Mouse (Mus musculus) intestine, embryonic 15.5 days (tissue): ENCODE measurements around the gene Prdm16. TPM values are rescaled to one million over a fixed set of nuclear protein-coding genes. Genes with fewer than 3 reads are reported as not detected.

Source experiments
- ATAC-seq: fragments of 200-750 bp; cut with Nextera tagmentation; 2 replicates; pipeline ENCODE4 v1.8.0; 2017; ENCODE audit warnings: moderate TSS enrichment, moderate library complexity
- H3K27ac ChIP-seq: fragments of 300-500 bp; sonication (generic); 2 replicates; pipeline ENCODE4 v1.5.1; 2015; ENCODE audit warnings: mild to moderate bottlenecking, inconsistent platforms
- H3K27me3 ChIP-seq: fragments of 300-500 bp; sonication (generic); replicated peaks from 2 replicates; pipeline ENCODE4 v1.6.1; 2015; ENCODE audit warnings: inconsistent platforms
- H3K36me3 ChIP-seq: fragments of 300-500 bp; sonication (generic); 2 replicates; pipeline ENCODE4 v1.6.1; 2015; ENCODE audit warnings: inconsistent platforms
- H3K4me1 ChIP-seq: fragments of 300-500 bp; sonication (generic); replicated peaks from 2 replicates; pipeline ENCODE4 v1.6.1; 2015; ENCODE audit warnings: inconsistent platforms
- H3K4me2 ChIP-seq: fragments of 300-500 bp; sonication (generic); replicated peaks from 2 replicates; pipeline ENCODE4 v1.6.1; 2015; ENCODE audit warnings: mild to moderate bottlenecking, inconsistent platforms
- H3K4me3 ChIP-seq: fragments of 300-500 bp; sonication (generic); replicated peaks from 2 replicates; pipeline ENCODE4 v1.5.1; 2015; ENCODE audit warnings: inconsistent platforms
- H3K9ac ChIP-seq: fragments of 300-500 bp; sonication (generic); 2 replicates; pipeline ENCODE4 v1.6.1; 2015; ENCODE audit warnings: inconsistent platforms
- H3K9me3 ChIP-seq: fragments of 300-500 bp; sonication (generic); 2 replicates; pipeline ENCODE4 v1.6.1; 2016; ENCODE audit warnings: inconsistent platforms
- WGBS: fragments of 180-500 bp; shearing (Covaris S2); methylation state at CpG from one replicate; pipeline ENCODE4 v1.1.7; 2015; 5-methylcytosine and 5-hydroxymethylcytosine counted together
- polyA plus RNA-seq: library from polyadenylated mRNA; unstranded; fragments of >200 nt; fragmentation: Nextera tagmentation; extraction: Ambion mirVana; gene quantifications from 2 replicates; pipeline ENCODE4 v1.2.1, GENCODE M21; 2015

The Prdm16 gene
- polyA plus RNA-seq, 1 experiment from 2014 or later, result 16.4 TPM

DNA sequence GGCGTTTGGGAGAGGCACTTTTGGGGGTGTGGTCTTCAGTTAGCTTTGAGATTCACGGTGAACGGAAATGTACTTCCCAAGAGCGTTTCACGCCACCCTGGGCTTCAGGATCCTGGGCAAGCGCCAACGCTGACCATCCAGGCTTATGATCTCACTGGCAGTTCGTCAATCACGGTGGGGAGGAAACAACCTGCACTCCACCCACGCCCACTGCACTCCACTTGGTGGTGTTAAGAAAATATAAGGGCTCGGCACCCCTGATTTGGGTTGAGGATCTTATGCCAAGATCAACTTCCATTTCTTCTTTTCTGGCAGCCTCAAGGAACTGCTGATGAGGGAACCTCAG, 323.1 kb downstream of the Prdm16 start:
- Histone ChIP-seq H3K4me1 (no peaks in the 10 kb centered on the region), H3K27ac (no peak overlapping the region), H3K4me3 (no peak overlapping the region), H3K9ac (no peak overlapping the region), H3K27me3 (no peaks in the 10 kb centered on the region), H3K4me2 (no peak overlapping the region), H3K9me3 (no peaks in the 10 kb centered on the region), H3K36me3 (no peaks in the 10 kb centered on the region)
- ATAC-seq, result no peak
- 76% methylated on average over 11 of the region's 11 CpGs for WGBS

DNA sequence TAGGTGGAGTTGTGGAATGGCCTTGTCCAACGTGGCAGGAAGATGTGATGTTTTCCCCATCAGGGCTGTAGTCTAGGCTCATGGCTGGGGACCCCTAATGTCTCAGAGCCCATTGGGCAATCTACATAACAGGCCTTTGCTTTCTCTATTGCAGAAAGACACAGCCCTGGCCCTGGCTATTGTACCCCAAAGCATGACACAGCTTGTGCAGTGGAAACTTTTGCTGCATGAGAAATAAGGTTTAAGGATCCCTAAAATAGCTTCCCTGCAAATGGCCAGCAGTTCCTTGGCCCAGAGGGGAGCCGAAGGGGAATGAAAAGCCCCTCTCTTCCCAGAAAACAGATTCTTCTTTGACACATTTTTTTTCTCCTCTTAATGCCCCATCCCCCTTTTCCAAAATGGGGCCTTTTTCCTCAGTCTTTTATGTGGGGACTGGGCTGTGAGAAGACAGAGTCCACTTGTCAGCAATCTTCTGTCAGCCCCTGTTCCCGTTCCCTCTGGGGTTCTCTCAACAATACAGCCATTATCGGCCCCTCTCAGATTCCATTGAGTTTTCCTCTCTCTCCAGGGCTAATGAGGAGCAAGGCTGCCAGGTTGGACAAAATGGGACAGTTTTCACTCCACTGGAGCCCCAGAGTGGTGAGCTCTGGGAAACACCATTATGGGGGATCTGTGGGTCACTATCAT, 323.6 kb downstream of the Prdm16 start:
- no peaks in the 10 kb centered on the region for H3K9me3 ChIP-seq
- no peak overlapping the region for H3K9ac ChIP-seq
- no peak overlapping the region for H3K27ac ChIP-seq
- 59% methylated on average over 4 of the region's 4 CpGs for WGBS
- H3K4me2 ChIP-seq, result no peak overlapping the region
- no peak for ATAC-seq
- H3K4me1 ChIP-seq, result no peaks in the 10 kb centered on the region
- no peaks in the 10 kb centered on the region for H3K27me3 ChIP-seq
- H3K4me3 ChIP-seq, result no peak overlapping the region
- H3K36me3 ChIP-seq, result no peaks in the 10 kb centered on the region

DNA sequence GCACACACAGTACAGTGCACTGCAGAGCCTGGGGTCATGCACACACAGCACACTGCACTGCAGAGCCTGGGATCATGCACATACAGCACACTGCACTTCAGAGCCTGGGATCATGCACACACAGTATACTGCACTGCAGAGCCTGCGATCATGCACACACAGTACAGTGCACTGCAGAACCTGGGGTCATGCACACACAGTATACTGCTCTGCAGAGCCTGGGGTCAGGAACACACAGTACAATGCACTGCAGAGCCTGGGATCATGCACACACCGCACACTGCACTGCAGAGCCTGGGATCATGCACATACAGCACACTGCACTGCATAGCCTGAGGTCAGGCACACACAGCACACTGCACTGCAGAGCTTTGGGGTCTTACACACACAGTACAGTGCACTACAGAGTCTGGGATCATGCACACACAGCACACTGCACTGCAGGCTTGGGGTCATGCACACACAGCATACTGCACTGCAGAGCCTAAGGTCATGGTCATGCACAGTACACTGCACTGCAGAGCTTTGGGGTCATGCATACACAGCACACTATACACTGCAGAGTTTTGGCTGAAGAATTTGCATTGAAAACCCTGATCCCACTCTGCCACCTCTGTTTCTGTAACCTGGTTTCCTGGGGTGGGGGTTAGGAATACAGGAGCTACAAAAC, 324.4 kb downstream of the Prdm16 start:
- Histone ChIP-seq H3K36me3 (no peaks in the 10 kb centered on the region), H3K4me1 (no peaks in the 10 kb centered on the region), H3K4me2 (no peak overlapping the region), H3K27ac (no peak overlapping the region), H3K27me3 (no peaks in the 10 kb centered on the region), H3K9ac (no peak overlapping the region), H3K4me3 (no peak overlapping the region), H3K9me3 (no peaks in the 10 kb centered on the region)
- ATAC-seq, result no peak
- WGBS, result 89% methylated on average over 2 of the region's 2 CpGs

DNA sequence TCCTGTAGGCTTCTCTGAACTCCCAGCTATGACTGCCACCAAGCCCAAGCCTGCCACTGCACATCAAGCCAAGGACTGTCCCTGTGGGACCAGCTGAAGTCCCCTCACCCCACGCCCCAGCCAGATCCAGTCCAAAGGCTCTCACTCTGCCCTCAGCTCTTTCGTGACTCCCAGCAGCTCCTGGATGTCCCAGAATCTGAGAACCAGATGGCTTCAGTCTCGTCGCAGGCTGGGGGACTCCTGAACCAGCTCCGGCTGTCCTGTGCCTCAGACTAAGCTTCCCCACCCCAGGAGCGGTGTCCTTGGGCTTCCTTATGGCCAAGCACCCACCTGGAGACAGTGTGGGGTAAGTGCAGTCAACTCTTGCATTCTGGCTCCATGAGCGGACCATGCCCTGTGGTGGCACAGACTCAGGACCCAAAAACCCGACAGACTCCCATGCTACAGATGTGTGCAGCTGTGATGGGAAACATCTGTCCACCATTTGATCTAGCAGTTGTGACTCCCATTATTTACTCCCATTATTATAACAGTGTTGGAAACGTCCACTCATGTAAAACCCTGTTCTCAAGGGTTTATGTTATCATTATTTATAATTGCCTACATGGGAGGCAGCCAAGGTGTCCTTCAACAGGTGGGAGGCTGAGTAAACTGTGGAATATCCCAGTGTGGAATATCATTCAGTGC, 326.0 kb downstream of the Prdm16 start:
- Histone ChIP-seq H3K9ac (no peak overlapping the region), H3K4me1 (no peaks in the 10 kb centered on the region), H3K4me3 (no peak overlapping the region), H3K9me3 (no peaks in the 10 kb centered on the region), H3K27ac (no peak overlapping the region), H3K4me2 (no peak overlapping the region), H3K27me3 (no peaks in the 10 kb centered on the region), H3K36me3 (no peaks in the 10 kb centered on the region)
- no peak for ATAC-seq
- 73% methylated on average over 9 of the region's 9 CpGs for WGBS

DNA sequence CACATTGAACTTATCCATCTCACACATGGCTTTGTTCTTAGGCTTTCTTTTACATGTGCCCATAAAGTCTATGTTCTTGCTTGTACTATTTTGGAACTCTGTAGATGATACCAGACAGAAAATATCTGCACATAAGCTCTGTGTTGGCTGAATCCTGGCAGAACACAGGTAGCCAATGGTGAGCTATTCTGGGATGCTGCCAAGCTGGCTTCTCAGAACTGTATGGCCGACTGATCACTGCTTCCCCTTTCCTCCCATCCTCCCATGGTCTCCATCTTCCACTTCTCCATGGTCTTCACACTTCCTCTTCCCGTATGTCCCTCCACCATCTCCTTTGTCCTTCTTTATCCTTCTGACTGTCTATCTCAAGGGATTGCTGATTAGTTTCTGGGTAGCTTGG, 327.5 kb downstream of the Prdm16 start:
- Histone ChIP-seq H3K4me1 (no peaks in the 10 kb centered on the region), H3K4me3 (no peak overlapping the region), H3K9me3 (no peaks in the 10 kb centered on the region), H3K4me2 (no peak overlapping the region), H3K27ac (no peak overlapping the region), H3K27me3 (no peaks in the 10 kb centered on the region), H3K9ac (no peak overlapping the region), H3K36me3 (no peaks in the 10 kb centered on the region)
- 77% methylated on average over 2 of the region's 2 CpGs for WGBS
- ATAC-seq, result no peak

DNA sequence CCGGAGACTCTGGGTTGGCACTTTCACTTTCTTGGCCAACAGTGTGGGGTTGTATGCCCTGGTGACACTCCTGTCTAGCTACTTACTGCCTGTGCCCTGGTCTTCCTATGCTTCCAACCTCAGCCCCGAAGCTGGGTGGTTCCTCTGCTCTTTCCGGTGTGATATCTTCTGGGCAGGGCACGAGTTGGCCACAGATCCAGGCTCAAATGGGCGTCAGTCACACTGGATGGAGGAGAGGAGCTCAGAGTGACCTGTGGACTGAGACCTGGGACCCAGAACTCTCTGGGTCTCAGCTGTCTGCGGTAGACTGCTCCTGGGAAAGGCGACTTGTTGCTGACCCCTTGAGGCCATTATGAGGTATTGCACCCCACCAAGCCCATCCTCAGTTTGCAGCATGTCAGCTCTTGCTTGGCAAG, 335.2 kb downstream of the Prdm16 start, which contains the start of gene Arhgef16:
TSS of gene Arhgef16 (minus strand) at position 211 of the 416 bp plus-strand sequence.
- Histone ChIP-seq H3K4me1 (0 out of 2 replicates have a peak, but pooled peaks cover 3% of the 10 kb centered on the region), H3K9me3 (no peaks in the 10 kb centered on the region), H3K36me3 (no peaks in the 10 kb centered on the region), H3K9ac (no peak within 1 kb of the TSS), H3K4me2 (peak within 1 kb of the TSS; percentile 81; the same call in 1 of the 2 replicates), H3K27ac (peak within 1 kb of the TSS; percentile 93; the same call in 1 of the 2 replicates), H3K4me3 (no peak within 1 kb of the TSS), H3K27me3 (peaks cover 21% of the 10 kb centered on the region)
- ATAC-seq, result no peak
- 19% methylated on average over 7 of the region's 7 CpGs for WGBS

DNA sequence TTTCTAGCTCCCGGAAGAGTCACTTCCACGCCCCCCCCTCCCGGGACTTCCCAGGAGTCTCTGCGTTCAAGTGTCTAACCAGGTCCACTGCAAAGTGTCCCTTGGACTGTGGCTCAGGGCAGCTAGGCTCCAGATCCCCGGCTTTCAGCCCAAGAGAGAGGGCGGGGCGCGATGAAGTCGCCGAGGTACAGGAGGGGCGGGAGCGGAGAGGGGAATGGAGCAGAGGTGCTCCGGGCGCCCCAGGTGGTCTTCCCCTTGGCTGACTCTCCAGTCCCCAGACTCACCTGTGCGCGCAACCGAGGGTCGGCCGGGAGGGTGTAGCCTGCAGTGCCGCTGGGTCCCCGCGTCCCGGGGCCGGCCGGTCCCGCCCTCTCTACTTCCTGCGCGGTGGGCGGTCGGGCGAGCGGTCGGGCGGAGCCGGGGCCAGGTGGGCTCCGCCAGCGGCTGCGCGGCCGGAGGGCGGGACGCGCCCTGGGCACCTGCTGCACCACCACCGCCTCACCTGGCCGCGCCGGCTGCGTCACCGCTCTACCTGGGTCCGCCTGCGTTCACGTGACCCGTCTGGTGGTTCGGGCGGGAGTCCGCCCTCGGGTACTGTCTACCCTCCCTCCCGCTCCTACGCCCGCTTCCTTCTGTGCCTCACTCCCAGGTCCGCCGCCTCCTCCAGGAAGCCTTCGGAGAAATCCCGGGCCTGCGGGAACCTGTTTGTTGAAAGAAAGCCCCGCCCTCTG, 337.0 kb downstream of the Prdm16 start:
- peak overlapping the region; percentile 93 for H3K27ac ChIP-seq
- H3K4me2 ChIP-seq, result peak overlapping the region; percentile 81
- peak overlapping the region; percentile 56 for H3K4me3 ChIP-seq
- peak overlapping the region; percentile 52 for H3K9ac ChIP-seq
- H3K27me3 ChIP-seq, result peaks cover 21% of the 10 kb centered on the region
- H3K9me3 ChIP-seq, result no peaks in the 10 kb centered on the region
- no peaks in the 10 kb centered on the region for H3K36me3 ChIP-seq
- peak; percentile 88 for ATAC-seq
- WGBS, result under 1% methylated on average over 60 of the region's 66 CpGs
- H3K4me1 ChIP-seq, result peaks cover 4% of the 10 kb centered on the region; the same call in 1 of the 2 replicates

DNA sequence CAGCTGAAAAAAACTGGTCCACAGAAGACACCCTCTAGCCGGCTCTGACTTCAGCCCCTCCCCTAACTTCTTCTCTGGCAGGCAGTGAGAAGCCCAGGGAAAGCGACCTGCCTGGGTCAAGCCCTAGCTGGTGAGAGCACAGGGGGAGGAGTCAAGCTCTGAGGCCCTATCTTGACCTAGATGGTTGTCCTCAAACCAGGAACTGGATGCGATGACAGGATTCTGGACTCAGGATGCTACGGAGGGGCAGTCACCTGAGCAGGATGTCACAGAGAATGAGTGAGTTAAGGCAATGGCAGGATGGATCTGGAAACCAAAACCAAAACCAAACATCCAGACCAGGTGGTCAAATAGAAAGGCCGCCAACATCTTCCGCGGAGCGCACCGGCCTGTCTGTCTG, 338.9 kb downstream of the Prdm16 start:
- Histone ChIP-seq H3K4me3 (peak overlapping the region; percentile 16), H3K36me3 (no peaks in the 10 kb centered on the region), H3K9me3 (no peaks in the 10 kb centered on the region), H3K27me3 (peaks cover 21% of the 10 kb centered on the region), H3K27ac (peak overlapping the region; percentile 57), H3K4me2 (peak overlapping the region; percentile 81), H3K9ac (peak overlapping the region; percentile 26; the same call in 1 of the 2 replicates), H3K4me1 (peaks cover 20% of the 10 kb centered on the region)
- ATAC-seq, result peak; percentile 53
- 21% methylated on average over 9 of the region's 9 CpGs for WGBS

DNA sequence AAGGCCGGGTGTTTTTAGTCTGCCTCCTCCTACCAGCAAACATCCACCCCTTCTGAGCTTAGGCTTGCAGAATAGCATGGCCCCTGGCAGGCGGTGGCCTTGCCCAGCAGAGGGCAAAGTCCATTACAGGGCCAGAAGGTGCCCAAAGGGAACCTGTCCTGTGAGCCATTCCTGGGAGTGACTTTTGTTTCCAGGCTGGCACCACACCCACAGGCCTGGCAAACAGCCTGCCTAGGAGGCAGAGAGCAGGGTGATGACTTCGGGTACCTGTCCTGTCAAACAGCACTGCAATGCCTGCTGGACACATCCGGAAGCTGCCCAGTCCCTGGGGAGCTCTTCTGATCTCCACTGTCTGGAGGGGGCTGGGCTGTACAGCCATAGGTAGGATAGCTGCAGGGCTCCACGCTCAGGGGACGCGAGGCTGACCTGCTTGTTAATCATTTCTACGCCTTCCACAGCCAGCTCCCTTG, 342.4 kb downstream of the Prdm16 start:
- H3K9me3 ChIP-seq, result no peaks in the 10 kb centered on the region
- peaks cover under 1% of the 10 kb centered on the region; the same call in 1 of the 2 replicates for H3K27me3 ChIP-seq
- peak overlapping the region; percentile 45 for H3K4me2 ChIP-seq
- 17% methylated on average over 8 of the region's 8 CpGs for WGBS
- peak overlapping the region; percentile 84 for H3K27ac ChIP-seq
- no peaks in the 10 kb centered on the region for H3K36me3 ChIP-seq
- peaks cover 17% of the 10 kb centered on the region for H3K4me1 ChIP-seq
- ATAC-seq, result peak; percentile 88
- H3K9ac ChIP-seq, result no peak overlapping the region
- H3K4me3 ChIP-seq, result no peak overlapping the region

DNA sequence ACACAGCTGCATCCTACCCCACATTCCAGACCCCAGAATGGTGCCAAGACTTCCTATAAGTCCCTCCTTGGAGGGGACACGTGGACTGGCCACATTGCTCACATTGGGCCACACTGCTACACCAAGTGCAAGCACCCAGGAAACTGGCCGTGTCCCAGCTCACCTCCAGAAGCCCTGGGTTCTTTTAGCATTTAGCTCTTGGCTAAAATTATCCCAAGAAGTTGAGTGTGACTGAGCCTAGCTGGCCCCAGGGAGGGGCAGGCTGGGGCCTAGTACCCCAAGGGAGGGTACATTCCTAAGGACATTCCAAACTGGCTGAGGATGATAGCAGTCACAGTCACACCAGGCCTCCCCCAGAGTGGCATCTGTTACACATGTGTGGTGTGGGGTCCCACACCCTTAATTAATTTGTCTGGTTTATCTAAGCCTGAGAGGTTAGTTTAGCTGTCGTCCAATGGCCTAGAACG, 342.9 kb downstream of the Prdm16 start:
- WGBS, result 25% methylated on average over 4 of the region's 4 CpGs

DNA sequence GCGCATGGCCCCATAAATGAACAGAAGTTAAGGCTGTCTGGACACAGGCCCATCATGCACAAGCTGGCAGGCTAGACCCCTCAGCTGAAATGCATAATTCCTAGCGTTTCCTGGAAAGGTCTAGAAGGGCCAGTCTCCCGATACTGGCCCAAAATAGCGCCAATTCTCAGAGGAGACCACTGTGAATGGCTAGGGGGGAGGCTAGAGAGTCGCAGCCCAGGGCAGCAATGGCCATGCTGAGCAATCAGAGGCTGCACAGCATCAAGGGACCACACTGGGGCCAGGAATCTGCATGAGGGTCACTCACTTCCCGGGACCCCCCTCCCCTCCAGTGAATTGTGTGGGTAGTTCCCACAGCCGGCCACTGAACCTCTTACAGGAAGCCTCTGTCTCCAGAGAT, 353.0 kb downstream of the Prdm16 start:
- WGBS, result 71% methylated on average over 7 of the region's 7 CpGs
- Histone ChIP-seq H3K9ac (no peak overlapping the region), H3K27ac (no peak overlapping the region), H3K4me3 (no peak overlapping the region), H3K4me1 (no peaks in the 10 kb centered on the region), H3K4me2 (no peak overlapping the region), H3K27me3 (no peaks in the 10 kb centered on the region), H3K36me3 (0 out of 2 replicates have a peak, but pooled peaks cover 3% of the 10 kb centered on the region), H3K9me3 (no peaks in the 10 kb centered on the region)
- no peak for ATAC-seq

More for the DNA sequence above, 342.9 kb downstream of the Prdm16 start:
- H3K4me2 ChIP-seq, result peak overlapping the region; percentile 45
- peak; percentile 37 for ATAC-seq
- no peak overlapping the region for H3K9ac ChIP-seq
- peak overlapping the region; percentile 84 for H3K27ac ChIP-seq
- no peaks in the 10 kb centered on the region for H3K9me3 ChIP-seq
- no peaks in the 10 kb centered on the region for H3K27me3 ChIP-seq
- no peaks in the 10 kb centered on the region for H3K36me3 ChIP-seq
- H3K4me1 ChIP-seq, result peaks cover 17% of the 10 kb centered on the region
- H3K4me3 ChIP-seq, result no peak overlapping the region
